Mouse (Mus musculus): ENCODE results near the gene Pard3. TPM values are rescaled to one million over a fixed set of nuclear protein-coding genes. Genes with fewer than 3 reads are reported as not detected.

The Pard3 gene
- total RNA-seq, 2 experiments from 2014 or later = 16.7 to 21.5 TPM

DNA sequence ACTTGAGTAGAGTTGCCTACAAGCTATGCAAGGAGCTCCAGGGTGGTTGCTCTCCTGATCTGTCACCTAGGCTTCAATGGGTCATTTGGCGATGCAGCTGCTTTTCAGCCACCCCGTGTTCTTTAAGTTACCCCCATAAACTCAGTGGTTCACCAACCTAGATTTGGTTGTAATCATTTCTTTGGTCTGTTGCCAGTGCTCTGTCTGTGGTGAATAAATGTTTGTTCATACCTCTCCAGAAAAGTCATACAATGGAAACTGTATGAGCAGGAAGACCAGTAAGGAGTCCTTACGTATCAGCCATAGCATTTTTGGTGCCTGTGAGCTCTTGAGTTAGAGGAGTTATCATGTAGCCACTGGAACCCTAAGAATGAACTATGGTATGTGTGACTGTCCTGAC, 17.6 kb downstream of the Pard3 start:
- no peak for DNase-seq (ENCODE audit: low spot score in 2 of 2)
- intact Hi-C loops (cut with DNase I) = no loop called here

- DNase-seq (ENCODE audit: low spot score in 2 of 2) = no peak
- intact Hi-C loops (cut with DNase I) = no loop called here
These were observed 18.8 kb downstream of the Pard3 start for GRCm38 (mm10) chr8:127082486-127082885.

DNA sequence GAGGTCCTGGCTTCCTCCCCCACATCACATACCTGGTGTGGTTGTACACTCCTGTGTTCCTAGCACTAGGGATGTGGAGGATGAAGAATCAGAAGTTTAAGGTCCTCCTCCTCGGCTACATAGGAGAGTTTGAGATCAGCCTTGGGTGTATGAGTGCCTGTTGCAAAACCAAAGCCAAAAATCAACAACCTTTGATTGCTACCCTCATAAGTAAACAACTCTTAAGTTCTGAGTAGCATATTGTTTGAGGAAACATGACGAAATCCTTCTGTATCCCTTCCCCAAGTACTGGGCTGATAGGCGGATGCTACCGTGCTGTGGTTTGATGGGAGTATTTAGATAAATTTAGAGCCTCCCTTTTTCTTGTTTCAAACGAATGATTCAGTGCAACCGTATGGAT, 20.9 kb downstream of the Pard3 start:
- no peak for DNase-seq (ENCODE audit: low spot score in 2 of 2)
- intact Hi-C loops (cut with DNase I) = no loop called here

- intact Hi-C loops (cut with DNase I) = no loop called here
- no peak for DNase-seq (ENCODE audit: low spot score in 2 of 2)
These were observed 23.7 kb downstream of the Pard3 start for GRCm38 (mm10) chr8:127087434-127087833.

DNA sequence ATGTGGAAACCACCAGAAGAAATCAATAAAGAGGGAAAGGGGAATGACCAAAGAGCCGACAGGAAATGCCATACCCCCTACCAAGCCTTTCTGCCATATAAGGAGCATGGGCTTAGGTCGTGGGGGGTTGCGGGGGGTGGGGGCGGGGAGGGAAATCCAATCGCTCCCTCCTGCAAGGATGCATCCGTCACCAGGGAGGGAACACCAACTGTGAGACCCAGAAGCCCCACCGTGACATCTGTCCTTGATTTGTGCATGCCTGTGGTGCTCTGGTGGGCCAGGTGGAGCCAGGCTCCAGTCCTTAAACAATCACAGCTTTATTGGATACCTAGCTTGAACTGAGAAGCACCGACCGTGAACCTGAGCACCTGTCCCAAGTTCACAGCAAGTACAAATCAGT, 24.7 kb downstream of the Pard3 start:
- intact Hi-C loops (cut with DNase I) = no loop called here

DNA sequence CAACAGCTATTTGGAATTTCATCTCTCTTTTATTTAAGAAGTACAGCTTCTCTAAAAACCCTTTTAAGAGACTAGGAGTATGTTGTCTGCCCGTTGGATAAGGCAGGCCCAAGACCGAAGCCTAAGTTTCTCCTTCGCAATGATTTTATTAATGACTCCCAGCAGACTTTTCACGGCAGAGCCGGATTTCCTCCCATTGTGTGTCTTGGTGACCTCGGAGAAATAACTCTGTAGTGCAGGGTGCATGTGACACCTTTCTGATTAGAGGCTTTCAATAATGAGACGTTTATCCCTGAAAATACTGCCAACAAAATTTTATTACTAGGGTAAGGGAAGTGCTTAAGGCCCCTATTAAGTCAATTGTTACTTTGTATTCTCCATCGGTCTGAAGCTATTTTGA, 25.3 kb downstream of the Pard3 start:
- intact Hi-C loops (cut with DNase I) = no loop called here

More for the DNA sequence above, 24.7 kb downstream of the Pard3 start:
- DNase-seq (ENCODE audit: low spot score in 2 of 2) = no peak

GRCm38 (mm10) chr8:127090435-127090834, 26.7 kb downstream of the Pard3 start:
- intact Hi-C loops (cut with DNase I) = no loop called here
- no peak for DNase-seq (ENCODE audit: low spot score in 2 of 2)

More for the DNA sequence above, 25.3 kb downstream of the Pard3 start:
- no peak for DNase-seq (ENCODE audit: low spot score in 2 of 2)

DNA sequence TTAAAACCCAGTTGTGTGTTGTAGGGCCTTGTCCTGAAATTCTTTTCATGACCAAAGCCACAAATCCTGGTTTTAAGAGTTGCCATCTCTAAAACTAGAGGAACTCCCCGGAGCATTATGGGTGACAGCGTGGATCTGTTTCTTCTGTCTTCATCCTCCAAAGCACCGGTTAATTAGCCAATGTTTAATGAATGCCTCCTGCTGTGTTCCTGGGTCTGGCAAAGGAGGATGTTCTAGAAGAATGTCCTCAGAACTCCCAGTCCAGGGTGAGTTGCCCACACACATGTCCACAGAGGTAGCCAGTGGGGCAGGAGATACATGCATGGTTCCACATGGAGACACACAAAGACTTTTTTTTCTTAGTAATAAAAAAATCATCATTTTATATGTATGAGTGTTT, 28.2 kb downstream of the Pard3 start:
- intact Hi-C loops (cut with DNase I) = no loop called here
- no peak for DNase-seq (ENCODE audit: low spot score in 2 of 2)

DNA sequence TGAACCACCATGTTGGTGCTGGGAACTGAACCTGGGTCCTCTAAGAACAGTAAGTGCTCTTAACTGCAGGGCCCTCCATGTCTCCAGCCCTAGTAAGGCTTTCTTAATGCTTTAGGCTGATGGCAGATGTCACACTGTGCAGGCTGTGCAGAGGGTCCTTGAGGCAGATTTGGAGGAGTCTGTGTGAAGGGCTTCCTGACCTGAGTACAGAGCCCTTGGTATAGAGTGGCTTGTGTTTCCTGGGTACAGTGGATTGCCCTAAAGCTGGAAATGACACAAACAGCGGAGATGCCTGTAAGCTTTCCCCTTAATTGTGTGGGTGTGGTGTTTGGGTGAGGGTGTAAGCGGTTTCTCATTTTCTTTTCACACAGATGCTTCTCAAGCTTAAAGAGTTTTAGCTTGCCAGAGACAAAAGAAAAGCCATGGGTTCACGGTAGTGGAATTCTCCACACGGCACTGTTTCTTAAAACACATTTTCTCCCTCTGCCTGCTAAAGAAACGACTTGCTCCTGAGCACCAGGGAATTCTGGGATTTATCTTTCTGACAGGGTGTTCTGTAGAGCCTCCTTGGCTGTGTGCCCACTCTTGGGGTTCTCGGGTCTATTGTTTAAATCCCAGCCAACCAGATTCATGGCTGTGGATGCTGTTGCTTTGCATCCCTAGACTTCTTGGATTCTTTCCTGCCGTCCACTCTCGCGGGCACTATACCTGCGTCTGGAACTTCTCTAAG, 28.9 kb downstream of the Pard3 start:
- intact Hi-C loops (cut with DNase I) = no loop called here
- DNase-seq (ENCODE audit: low spot score in 2 of 2) = peak in 1 of 2 experiments; percentile 11

DNA sequence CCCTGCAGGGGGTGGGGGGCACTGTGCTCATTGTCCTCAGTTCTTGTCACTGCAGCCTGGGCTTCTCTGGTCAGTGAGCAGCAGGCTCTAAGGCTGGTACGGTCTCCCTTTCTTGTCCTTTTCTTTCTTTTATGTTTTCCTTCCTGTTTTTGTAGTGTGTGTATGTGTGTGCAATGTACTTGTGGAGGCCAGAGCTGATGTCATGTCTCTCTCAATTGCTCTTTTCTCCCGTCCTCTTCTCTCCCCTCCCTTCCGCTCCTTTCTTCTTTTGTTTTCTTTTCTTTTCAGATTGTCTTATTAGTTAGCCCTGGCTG, 29.4 kb downstream of the Pard3 start:
- intact Hi-C loops (cut with DNase I) = no loop called here

GRCm38 (mm10) chr8:127095763-127096162, 32.1 kb downstream of the Pard3 start:
- DNase-seq (ENCODE audit: low spot score in 2 of 2) = no peak
- intact Hi-C loops (cut with DNase I) = no loop called here

More for the DNA sequence above, 29.4 kb downstream of the Pard3 start:
- DNase-seq (ENCODE audit: low spot score in 2 of 2) = no peak

- intact Hi-C loops (cut with DNase I) = no loop called here
- DNase-seq (ENCODE audit: low spot score in 2 of 2) = no peak
These were observed 35.9 kb downstream of the Pard3 start for GRCm38 (mm10) chr8:127099439-127100090.

DNA sequence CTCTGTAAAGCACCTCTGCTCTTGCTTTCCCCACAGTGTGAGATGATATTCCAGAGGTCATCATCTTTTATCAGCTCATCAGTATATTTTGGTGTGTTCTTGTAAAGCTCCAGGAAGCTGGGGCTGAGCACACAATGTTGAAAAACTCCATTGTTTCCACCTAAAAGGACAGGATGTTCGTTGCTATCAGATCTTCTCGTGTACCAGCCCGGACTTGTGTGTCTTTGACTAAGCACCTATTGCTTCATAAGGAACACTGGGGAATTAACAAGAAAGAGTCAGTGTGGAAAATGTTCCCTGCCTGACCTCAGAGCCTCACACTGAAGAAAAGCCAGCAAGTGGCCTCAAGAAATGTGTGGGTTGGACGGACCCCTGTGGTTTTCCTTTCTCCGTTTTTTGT, 39.6 kb downstream of the Pard3 start:
- intact Hi-C loops (cut with DNase I) = no loop called here
- no peak for DNase-seq (ENCODE audit: low spot score in 2 of 2)

- DNase-seq (ENCODE audit: low spot score in 2 of 2) = no peak
- intact Hi-C loops (cut with DNase I) = no loop called here
These were observed 40.9 kb downstream of the Pard3 start for GRCm38 (mm10) chr8:127104616-127105015.

DNA sequence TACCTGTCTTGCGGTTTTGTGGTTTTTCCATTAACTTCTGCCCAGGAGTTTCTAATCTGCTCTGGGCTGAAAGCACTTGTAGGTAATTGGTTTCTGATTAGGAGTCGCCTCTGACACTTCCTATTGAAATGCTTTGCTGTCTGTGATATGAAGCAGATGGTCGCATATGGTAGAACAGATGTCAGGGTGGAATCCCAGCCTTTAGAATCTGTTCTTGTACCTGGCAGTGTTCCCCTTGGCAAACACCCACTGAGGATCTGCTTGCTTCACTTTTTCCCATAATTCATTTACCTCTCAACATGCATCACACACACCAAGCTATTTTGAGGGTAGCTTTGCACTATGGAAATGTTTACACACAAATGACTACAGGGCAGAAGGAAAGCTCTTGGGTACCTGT, 44.2 kb downstream of the Pard3 start:
- intact Hi-C loops (cut with DNase I) = no loop called here
- peak; percentile 66 to 71 for DNase-seq (ENCODE audit: low spot score in 2 of 2)

DNA sequence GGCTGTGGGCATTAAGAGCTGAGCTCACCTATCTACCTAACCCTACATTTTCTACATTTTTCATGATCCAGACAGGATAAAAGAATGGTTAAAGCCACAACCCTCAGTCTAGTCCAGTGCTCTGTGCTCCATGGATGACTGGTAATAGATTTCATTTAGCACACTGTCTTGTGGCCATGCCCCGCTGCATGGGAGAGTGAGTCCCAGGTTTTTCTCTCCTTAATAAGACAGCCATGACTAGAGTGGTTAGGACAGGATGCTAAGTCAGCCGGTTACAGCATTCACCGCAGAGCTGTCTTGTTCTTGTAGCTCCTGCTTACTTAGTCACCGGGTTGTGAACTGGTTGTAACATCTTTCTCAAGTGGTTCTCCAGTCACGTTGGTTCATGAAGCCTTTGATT, 49.5 kb downstream of the Pard3 start:
- intact Hi-C loops (cut with DNase I) = no loop called here
- DNase-seq (ENCODE audit: low spot score in 2 of 2) = no peak

DNA sequence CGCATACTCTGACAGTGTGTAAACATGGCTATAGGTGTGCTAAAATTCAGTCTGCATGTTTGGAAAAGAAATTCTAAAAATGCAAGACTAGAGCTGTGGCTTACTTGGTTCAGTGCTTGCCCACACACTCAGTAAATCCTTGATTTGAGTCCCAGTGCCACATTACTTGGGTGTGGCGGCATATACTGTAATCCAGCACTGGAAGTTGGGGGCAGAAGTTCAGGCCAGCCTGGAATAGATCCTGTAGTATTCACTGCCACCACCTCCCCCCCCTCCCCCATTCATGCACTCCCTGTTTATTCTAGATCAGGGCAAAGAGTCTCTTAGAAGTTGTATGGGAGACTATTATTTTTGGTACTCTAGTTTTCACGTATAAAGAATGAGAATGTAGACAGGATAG, 52.1 kb downstream of the Pard3 start:
- DNase-seq (ENCODE audit: low spot score in 2 of 2) = no peak
- intact Hi-C loops (cut with DNase I) = no loop called here

GRCm38 (mm10) chr8:127118373-127118861, 54.7 kb downstream of the Pard3 start:
- no peak for DNase-seq (ENCODE audit: low spot score in 2 of 2)
- intact Hi-C loops (cut with DNase I) = no loop called here

DNA sequence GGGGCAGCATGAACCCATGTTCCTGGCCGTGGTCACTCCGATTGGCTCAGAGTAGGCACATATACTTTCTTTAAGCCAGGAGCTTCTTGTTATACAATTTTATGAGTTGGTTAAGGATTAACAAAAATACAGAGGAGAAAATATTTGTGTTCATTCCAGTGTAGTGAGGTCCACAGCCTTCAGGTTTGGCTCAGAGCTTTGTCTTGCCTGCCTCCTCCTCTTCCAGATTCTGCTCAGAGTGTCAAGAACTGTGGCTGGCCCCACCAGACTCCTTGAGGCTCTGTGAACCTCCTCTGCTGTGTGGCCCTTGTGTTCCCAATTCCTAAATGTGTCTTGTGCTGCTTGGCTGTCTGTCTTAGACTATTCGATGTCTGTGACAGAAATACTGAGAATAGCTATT, 59.7 kb downstream of the Pard3 start:
- intact Hi-C loops (cut with DNase I) = no loop called here
- DNase-seq (ENCODE audit: low spot score in 2 of 2) = no peak

DNA sequence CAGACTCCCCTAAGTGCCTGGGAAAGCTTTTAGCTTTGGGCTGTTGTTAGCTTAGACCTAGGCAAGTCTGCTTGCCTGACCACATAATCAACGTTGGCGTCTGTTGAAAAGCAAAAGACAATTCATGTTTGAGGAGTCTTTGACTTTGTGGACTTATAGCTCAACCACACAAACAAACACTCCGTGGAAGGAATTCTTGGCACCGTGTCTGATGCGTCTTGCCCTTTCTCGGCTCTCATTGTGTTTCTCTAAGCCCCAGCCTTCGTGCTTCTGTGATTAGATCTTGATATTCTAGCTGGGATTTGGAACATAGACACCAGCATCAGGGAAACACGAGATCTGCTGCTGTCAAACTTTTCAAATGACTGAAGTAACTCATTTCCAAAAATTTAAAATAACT, 61.1 kb downstream of the Pard3 start:
- no peak for DNase-seq (ENCODE audit: low spot score in 2 of 2)
- intact Hi-C loops (cut with DNase I) = no loop called here

Measured in left cerebral cortex, postnatal 36 days (tissue).